Mouse (Mus musculus): ENCODE data around the gene Wbp4.
"Not testable (repeated sequence)": the region's sequence is repeated elsewhere in the genome, so short reads cannot be mapped to it uniquely, and the experiment has no call there.

Gene Wbp4

DNA sequence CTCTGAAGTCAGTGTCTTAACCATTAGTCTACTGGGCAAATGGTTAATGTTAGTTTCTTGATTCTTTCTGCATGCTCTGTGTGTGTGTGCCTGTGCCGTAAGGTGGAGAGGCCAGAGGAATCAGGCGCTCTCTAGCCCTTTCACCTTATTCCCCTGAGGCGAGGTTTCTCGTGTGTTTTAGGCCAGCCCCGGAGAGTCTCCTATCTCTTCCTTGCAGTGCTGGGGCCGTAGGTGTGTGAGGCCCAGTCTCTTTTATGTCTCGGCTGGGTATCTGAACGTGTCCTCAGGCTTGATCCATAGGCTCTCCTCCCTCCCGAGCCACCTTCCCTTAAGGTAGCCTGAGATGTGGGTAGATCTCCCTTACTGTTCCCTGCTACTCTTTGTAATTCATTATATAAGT lies 24.9 kb upstream of the Wbp4 start:
- DNase-seq: no peak

- DNase-seq: no peak
Observed at GRCm38 (mm10) chr14:79504246-79505006, 23.1 kb upstream of the Wbp4 start.

DNA sequence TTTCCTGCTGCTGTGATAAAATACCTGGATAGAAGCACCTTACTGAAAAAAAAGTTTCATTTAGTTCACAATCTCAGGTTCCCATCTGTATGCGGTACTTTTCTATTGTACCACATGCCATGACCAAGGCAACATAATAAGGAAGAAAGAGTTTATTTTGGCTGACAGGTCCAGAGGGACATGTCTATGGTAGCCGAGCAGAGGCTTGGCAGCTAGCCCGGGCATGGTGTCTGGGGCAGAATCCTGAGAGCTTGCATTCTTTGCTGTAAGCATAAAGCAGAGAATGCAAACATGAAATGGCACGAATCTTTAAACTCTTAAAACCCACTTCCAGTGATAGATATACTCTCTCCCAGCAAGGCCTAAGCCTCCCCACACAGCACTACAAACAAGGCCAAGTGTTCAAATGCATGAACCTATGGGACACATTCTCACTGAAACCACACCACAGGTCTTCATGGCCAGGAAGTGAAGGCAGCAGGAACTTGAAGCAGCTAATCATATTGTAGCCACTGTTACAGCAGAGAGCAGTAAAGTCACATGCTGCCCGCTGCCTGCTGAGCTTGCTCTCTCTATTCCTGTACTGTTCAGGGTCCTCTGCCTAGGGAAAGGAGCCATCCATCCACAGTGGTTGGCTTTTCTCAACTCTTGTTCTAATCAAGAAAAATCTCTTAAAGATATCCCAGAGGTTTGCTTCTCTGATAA lies 22.2 kb upstream of the Wbp4 start:
- DNase-seq: no peak

DNA sequence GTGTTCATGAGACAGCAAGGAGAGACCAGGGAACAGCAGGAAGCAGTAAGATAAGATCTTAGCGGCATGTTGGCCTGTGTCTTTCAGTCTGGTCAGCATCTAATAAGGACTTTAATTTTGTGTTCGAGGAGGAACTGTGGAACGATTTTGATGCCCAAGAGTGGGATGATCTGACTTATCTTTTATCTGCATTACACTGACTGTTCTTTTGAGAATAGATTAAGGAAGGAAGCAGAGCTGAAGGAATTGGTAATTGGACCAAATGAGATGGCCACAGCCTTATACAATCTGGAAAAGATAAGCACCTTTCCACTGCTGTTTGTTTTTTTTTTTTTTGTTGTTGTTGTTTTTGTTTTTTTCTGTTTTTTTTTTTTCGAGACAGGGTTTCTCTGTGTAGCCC lies 19.4 kb upstream of the Wbp4 start:
- no peak for DNase-seq

- no peak for DNase-seq
Observed at GRCm38 (mm10) chr14:79499326-79499725, 18.0 kb upstream of the Wbp4 start.

DNA sequence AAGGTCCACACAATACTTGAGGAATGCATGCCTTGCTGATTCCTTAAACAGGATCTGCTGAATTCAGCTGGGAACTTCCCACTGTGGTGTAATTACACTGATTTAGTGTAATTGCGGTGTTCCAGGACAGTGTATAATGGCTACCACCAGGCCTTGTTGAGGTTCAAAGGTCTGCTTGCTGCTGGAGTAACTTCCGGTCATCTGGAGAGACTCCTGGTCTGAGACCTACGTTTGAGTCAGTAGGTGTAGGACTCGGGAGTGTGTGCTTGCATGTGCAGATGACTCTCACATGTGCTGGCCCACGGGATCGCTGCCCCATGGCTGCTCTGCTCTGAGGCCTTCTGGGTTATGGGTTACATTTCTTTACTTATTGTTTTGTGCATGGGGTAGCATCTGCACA lies 13.0 kb upstream of the Wbp4 start:
- DNase-seq: no peak

- no peak for DNase-seq
Observed at GRCm38 (mm10) chr14:79490246-79490645, 8.9 kb upstream of the Wbp4 start.

DNA sequence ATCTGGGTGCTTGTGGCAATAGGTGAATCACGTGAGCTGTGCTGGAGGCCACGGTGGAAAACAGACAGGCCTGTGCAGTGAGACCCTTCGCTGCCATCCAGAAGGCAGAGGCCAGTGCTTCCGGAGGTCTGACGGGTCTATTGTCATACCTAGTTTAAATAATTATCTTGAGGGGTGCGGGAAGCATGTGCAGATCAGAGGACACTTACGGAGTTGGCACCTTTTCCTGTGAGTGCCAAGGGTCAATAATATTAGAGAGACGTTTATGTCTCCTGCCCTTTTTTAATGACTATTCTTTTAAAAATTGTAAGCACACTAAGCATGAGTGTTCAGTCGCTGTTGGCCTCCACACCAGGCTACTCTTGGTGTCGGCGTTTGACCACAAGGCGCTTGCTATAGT lies 7.8 kb upstream of the Wbp4 start:
- DNase-seq: no peak

- DNase-seq: no peak
Observed at GRCm38 (mm10) chr14:79488531-79488930, 7.2 kb upstream of the Wbp4 start.

- peak; percentile 64 for DNase-seq
Observed at GRCm38 (mm10) chr14:79486993-79487731, 5.8 kb upstream of the Wbp4 start.

DNA sequence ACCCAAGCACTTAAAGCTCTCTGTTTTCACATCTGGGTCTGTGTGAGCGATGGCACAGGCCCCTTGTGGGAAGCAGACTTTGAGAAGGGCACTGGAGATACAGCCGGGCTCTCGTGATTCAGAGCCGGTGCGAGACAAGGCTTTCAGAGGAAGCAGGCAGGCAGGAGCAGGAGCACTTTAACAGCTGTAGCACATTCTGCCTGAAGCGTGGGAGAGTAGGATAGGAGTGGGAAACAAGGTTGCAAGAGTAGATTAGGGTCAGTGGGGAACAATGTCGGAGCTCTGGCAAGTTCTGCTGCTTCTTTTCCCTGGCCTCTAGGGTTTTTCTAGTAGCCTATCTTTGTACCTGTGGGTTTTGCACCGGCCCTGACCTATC lies 5.3 kb upstream of the Wbp4 start:
- DNase-seq: peak; percentile 27

DNA sequence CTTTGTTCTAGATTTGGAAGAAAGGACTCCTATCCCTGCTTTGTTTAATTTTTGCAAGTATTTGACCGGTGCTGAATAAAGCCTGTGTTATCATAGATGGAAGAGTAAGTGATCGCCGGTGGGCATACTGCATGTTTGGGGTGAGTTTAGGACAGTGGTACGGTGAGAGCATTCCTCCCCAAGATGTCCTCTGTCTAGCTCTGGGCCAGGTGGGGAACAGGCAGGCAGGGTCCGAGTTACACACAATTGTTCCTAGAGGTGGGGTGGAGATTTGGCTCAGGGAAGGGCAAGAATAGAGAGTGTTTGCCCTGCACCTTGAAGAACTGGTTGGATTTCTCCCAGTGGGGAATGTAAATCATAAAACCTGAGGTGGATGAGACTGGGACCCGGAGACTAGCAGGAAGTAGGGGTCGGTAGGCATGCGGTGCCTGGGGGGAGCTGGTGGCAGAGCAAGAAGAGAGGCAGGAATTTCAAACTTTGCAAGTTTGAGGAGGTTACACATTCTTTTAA lies 2.3 kb upstream of the Wbp4 start:
- DNase-seq: no peak

DNA sequence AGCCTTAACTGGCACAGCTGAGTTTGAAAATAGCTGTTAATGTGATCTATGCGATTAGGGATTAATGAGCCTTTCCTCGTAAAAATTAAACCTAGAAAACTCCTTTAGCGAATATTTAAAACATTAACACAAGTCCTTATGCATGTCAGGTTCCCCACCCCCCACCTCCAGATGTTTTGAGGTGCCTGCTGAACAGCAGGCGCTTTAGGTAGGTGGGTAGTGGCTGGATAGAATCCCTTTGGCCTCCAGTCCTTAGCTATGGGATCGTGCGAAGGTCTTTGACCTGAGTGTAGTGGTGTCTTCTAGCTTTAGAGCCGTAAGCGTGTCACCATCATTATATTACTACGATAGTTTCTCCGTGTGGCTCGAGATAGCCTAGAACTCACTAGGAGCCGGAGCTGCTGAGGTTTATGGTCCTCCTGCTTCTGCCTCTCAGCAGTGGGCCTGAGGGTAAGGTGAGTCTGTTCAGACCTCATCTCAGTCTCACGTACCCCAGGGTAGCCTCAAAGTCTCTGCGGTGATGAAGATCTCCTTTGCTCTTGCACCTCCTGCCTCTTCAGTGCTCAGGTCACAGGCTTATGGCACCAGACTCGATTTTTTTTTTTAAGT lies 1.5 kb upstream of the Wbp4 start:
- peak; percentile 43 for DNase-seq

DNA sequence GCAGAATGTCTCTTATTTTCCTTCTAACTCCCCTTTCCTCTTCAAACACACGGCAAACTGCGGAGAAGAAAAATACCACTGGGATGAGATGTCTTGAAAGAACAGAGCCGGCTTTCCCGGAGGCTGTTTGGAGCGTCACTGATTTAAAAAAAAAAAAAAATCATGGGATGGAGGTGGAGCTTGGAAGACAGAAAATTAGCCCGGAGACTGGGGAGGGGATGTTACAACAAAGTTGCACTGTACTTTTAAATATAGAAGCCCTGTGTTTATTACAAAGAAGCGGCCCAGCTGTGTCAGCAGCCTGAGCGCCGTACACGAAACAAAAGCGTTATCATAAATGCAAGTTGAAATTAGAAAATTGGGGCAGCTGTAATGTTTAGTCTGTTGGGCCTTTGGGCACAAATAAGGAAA lies 936 bp upstream of the Wbp4 start:
- DNase-seq: peak; percentile 69

DNA sequence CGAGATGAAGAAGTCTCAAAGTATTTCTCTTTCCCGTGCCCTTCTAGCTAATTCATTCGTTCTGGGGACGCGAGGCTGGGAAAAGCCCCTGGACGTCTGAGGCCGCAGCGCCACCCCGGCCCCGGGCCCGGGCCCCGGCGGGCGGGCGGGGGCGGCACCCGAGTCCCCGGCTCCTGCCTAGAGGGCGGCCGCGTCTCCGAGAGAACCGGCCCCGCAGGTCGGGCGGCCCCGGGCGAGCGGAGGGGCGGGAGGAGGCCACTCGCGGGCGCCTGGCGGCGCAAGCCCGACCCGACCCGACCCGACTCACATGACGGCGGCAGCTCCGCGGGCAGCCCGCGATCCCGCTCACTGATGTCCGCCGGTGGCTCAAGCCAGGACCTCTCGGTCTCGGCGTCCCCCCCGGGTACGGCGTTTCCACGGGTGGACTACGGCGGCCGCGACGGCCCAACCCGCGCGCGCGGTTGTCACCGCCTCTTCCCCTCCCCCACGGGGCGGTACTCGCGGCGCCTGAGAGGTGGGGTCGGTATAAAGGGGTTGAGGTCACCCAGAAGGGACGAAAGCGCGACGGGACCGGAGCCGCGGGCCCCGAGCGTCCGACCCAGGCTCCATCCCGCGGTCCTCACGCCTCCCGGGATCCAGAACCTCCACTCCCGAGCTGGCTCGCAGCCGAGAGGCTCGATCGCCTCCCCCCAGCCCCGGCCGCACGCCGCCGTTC lies 539 bp downstream of the Wbp4 start, which contains the start of gene Elf1:
Elf1 (plus strand) TSS at position 571 of the 715 bp plus-strand sequence.
- DNase-seq: peak; percentile 95

DNA sequence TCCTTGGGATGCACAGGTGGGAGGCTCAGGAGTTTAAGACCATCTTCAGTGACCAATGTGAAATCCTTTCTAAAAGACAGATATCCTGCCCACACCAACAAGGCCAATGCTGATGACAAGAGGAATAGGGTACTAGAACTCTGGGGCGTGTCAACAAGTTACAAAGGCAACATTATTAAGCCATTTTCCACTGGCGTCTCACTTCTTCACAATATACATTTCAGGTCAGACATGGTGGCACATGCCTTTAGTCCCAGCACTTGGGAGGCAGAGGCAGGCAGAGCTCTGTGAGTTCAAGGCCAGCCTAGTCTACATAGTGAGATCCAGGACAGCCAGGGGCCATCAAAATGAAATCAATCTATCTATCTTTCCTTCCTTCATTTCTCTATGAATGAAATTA lies 7.9 kb downstream of the Wbp4 start:
- DNase-seq: no peak

- peak; percentile 79 for DNase-seq
Observed at GRCm38 (mm10) chr14:79467621-79468020, 13.7 kb downstream of the Wbp4 start.

DNA sequence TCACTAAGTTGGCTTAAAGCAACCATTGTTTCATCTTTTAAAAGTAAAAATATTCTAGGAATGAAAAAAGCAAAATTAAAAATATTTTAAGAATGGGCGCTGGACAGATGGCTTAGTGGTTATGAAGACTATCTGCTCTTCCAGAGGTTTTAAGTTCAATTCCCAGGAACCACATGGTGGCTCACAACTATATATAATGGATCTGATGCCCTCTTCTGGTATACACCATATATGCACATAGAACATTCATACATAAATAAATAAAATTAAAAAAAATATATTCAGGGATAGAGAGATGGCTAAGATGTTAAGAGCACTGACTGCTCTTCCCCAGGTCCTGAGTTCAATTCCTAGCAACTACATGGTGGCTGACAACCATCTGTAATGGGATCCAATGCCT lies 15.7 kb downstream of the Wbp4 start:
- DNase-seq: no peak

DNA sequence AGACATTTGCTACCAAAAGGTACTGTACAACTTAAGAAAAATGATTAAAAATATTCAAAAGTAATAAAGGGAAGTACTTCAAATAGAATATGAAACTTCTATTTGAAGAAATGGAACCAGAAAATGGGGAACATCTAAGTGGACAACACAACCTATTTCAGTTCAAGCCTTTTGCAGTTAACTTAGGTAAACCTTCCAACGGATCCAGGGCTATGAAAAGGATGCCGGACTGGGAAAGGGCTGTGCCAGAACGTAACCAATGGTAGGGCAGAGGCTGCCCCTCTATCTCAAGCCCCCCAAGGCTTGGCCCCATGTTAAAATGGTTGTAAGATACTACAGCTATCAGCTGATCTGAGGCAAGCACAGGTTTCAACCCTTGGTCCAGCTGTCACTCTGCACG lies 20.3 kb downstream of the Wbp4 start:
- DNase-seq: no peak

- DNase-seq: no peak
Observed at GRCm38 (mm10) chr14:79460401-79460800, 20.9 kb downstream of the Wbp4 start.

GRCm38 (mm10) chr14:79452591-79452934 lies 28.8 kb downstream of the Wbp4 start:
- DNase-seq: not testable (repeated sequence)
